Mouse (Mus musculus) midbrain, embryonic 15.5 days (tissue): ENCODE measurements around the gene Tubb1. TPM values are rescaled to one million over a fixed set of nuclear protein-coding genes. Genes with fewer than 3 reads are reported as not detected.

Experiments
- ATAC-seq: fragments of 200-750 bp; cut with Nextera tagmentation; replicated peaks from 2 replicates; pipeline ENCODE4 v1.8.0; 2017; ENCODE audit warnings: moderate TSS enrichment
- H3K27ac ChIP-seq: fragments of 300-500 bp; sonication (generic); 2 replicates; pipeline ENCODE4 v1.5.1; 2015; ENCODE audit warnings: mild to moderate bottlenecking, inconsistent platforms
- H3K27me3 ChIP-seq: fragments of 300-500 bp; sonication (generic); replicated peaks from 2 replicates; pipeline ENCODE4 v1.6.1; 2015; ENCODE audit warnings: inconsistent platforms
- H3K36me3 ChIP-seq: fragments of 300-500 bp; sonication (generic); replicated peaks from 2 replicates; pipeline ENCODE4 v1.6.1; 2015; ENCODE audit warnings: inconsistent platforms
- H3K4me1 ChIP-seq: fragments of 300-500 bp; sonication (generic); 2 replicates; pipeline ENCODE4 v1.6.1; 2015; ENCODE audit warnings: inconsistent platforms
- H3K4me2 ChIP-seq: fragments of 300-500 bp; sonication (generic); 2 replicates; pipeline ENCODE4 v1.6.1; 2015; ENCODE audit warnings: inconsistent platforms, mild to moderate bottlenecking, moderate library complexity
- H3K4me3 ChIP-seq: fragments of 300-500 bp; sonication (generic); 2 replicates; pipeline ENCODE4 v1.5.1; 2015; ENCODE audit warnings: mild to moderate bottlenecking, inconsistent platforms
- H3K9ac ChIP-seq: fragments of 300-500 bp; sonication (generic); 2 replicates; pipeline ENCODE4 v1.6.1; 2015; ENCODE audit warnings: mild to moderate bottlenecking, inconsistent platforms
- H3K9me3 ChIP-seq: fragments of 300-500 bp; sonication (generic); 2 replicates; pipeline ENCODE4 v1.6.1; 2016; ENCODE audit warnings: inconsistent platforms
- WGBS: fragments of 180-500 bp; shearing (Covaris S2); methylation state at CpG from one replicate; pipeline ENCODE4 v1.1.7; 2015; ENCODE audit warnings: mixed read lengths; 5-methylcytosine and 5-hydroxymethylcytosine counted together
- polyA plus RNA-seq: library from polyadenylated mRNA; unstranded; fragments of >200 nt; fragmentation: Nextera tagmentation; extraction: Ambion mirVana; gene quantifications from 2 replicates; pipeline ENCODE4 v1.2.1, GENCODE M21; 2015

Gene Tubb1
- polyA plus RNA-seq, result 0.50 and 0.79 TPM in 2 replicates

- H3K9me3 ChIP-seq, result no peaks in the 10 kb centered on the region
- no peaks in the 10 kb centered on the region for H3K27me3 ChIP-seq
- no peak for ATAC-seq
- WGBS, result 80% methylated on average over 4 of the region's 4 CpGs
- no peaks in the 10 kb centered on the region for H3K4me1 ChIP-seq
- H3K4me3 ChIP-seq, result no peak within 1 kb of the TSS
- H3K27ac ChIP-seq, result no peak within 1 kb of the TSS
- H3K9ac ChIP-seq, result no peak within 1 kb of the TSS
- H3K4me2 ChIP-seq, result no peak within 1 kb of the TSS
- no peaks in the 10 kb centered on the region for H3K36me3 ChIP-seq
These were observed at the start of gene Tubb1 for GRCm38 (mm10) chr2:174450353-174450752. Tubb1 (plus strand) TSS chr2:174450695.

- Histone ChIP-seq H3K4me2 (no peak overlapping the region), H3K27ac (no peak overlapping the region), H3K9ac (no peak overlapping the region), H3K36me3 (no peaks in the 10 kb centered on the region), H3K4me3 (no peak overlapping the region), H3K9me3 (no peaks in the 10 kb centered on the region), H3K27me3 (no peaks in the 10 kb centered on the region), H3K4me1 (no peaks in the 10 kb centered on the region)
- ATAC-seq, result no peak
- 60% methylated on average over 2 of the region's 2 CpGs for WGBS
These were observed 40.3 kb upstream of the Tubb1 start for GRCm38 (mm10) chr2:174410222-174410621.

GRCm38 (mm10) chr2:174413127-174413526 is 37.4 kb upstream of the Tubb1 start:
- no peak overlapping the region for H3K9ac ChIP-seq
- H3K27ac ChIP-seq, result no peak overlapping the region
- 79% methylated on average over 7 of the region's 7 CpGs for WGBS
- H3K4me2 ChIP-seq, result no peak overlapping the region
- H3K36me3 ChIP-seq, result no peaks in the 10 kb centered on the region
- H3K4me3 ChIP-seq, result no peak overlapping the region
- H3K4me1 ChIP-seq, result peaks cover 12% of the 10 kb centered on the region
- H3K9me3 ChIP-seq, result no peaks in the 10 kb centered on the region
- H3K27me3 ChIP-seq, result no peaks in the 10 kb centered on the region
- ATAC-seq, result no peak

GRCm38 (mm10) chr2:174415001-174415730 is 35.3 kb upstream of the Tubb1 start:
- WGBS, result 48% methylated on average over 18 of the region's 18 CpGs
- peak; percentile 13; the same call in 1 of the 2 replicates for ATAC-seq
- no peaks in the 10 kb centered on the region for H3K9me3 ChIP-seq

GRCm38 (mm10) chr2:174415731-174416310 is 34.7 kb upstream of the Tubb1 start, which contains the start of gene Nelfcd:
Nelfcd (plus strand) TSS chr2:174415804.
- H3K4me1 ChIP-seq, result peaks cover 12% of the 10 kb centered on the region
- H3K9ac ChIP-seq, result peak within 1 kb of the TSS; percentile 81
- no peaks in the 10 kb centered on the region for H3K36me3 ChIP-seq
- no peaks in the 10 kb centered on the region for H3K27me3 ChIP-seq
- H3K4me3 ChIP-seq, result peak within 1 kb of the TSS; percentile 90
- no peaks in the 10 kb centered on the region for H3K9me3 ChIP-seq
- peak; percentile 94 for ATAC-seq
- H3K4me2 ChIP-seq, result peak within 1 kb of the TSS; percentile 87
- H3K27ac ChIP-seq, result no peak within 1 kb of the TSS
- under 1% methylated on average over 40 of the region's 40 CpGs for WGBS

More at GRCm38 (mm10) chr2:174415001-174415730, 35.3 kb upstream of the Tubb1 start:
- Histone ChIP-seq H3K4me2 (peak overlapping the region; percentile 87), H3K36me3 (no peaks in the 10 kb centered on the region), H3K27ac (no peak overlapping the region), H3K4me1 (peaks cover 12% of the 10 kb centered on the region), H3K27me3 (no peaks in the 10 kb centered on the region), H3K9ac (no peak overlapping the region), H3K4me3 (peak overlapping the region; percentile 90)

GRCm38 (mm10) chr2:174421107-174421506 is 29.4 kb upstream of the Tubb1 start:
- Histone ChIP-seq H3K4me1 (peaks cover 9% of the 10 kb centered on the region), H3K4me2 (no peak overlapping the region), H3K36me3 (peaks cover 17% of the 10 kb centered on the region; the same call in 1 of the 2 replicates), H3K27me3 (no peaks in the 10 kb centered on the region), H3K9me3 (no peaks in the 10 kb centered on the region), H3K27ac (no peak overlapping the region), H3K9ac (no peak overlapping the region), H3K4me3 (no peak overlapping the region)
- 95% methylated on average over 6 of the region's 6 CpGs for WGBS
- ATAC-seq, result no peak

GRCm38 (mm10) chr2:174424301-174425085 is 26.0 kb upstream of the Tubb1 start:
- 92% methylated on average over 11 of the region's 11 CpGs for WGBS
- no peak for ATAC-seq
- no peak overlapping the region for H3K4me2 ChIP-seq
- H3K36me3 ChIP-seq, result peaks cover 23% of the 10 kb centered on the region; the same call in 1 of the 2 replicates
- H3K9me3 ChIP-seq, result no peaks in the 10 kb centered on the region
- 0 out of 2 replicates have a peak, but pooled peaks cover 3% of the 10 kb centered on the region for H3K4me1 ChIP-seq
- no peak overlapping the region for H3K9ac ChIP-seq
- H3K27ac ChIP-seq, result no peak overlapping the region
- H3K27me3 ChIP-seq, result no peaks in the 10 kb centered on the region
- H3K4me3 ChIP-seq, result no peak overlapping the region

GRCm38 (mm10) chr2:174426856-174427255 is 23.6 kb upstream of the Tubb1 start:
- Histone ChIP-seq H3K4me2 (no peak overlapping the region), H3K36me3 (peaks cover 23% of the 10 kb centered on the region; the same call in 1 of the 2 replicates), H3K27me3 (no peaks in the 10 kb centered on the region), H3K9me3 (no peaks in the 10 kb centered on the region), H3K9ac (no peak overlapping the region), H3K27ac (no peak overlapping the region), H3K4me3 (no peak overlapping the region), H3K4me1 (0 out of 2 replicates have a peak, but pooled peaks cover 3% of the 10 kb centered on the region)
- no peak for ATAC-seq
- WGBS, result 94% methylated on average over 12 of the region's 12 CpGs

- Histone ChIP-seq H3K4me2 (no peak overlapping the region), H3K4me1 (0 out of 2 replicates have a peak, but pooled peaks cover 3% of the 10 kb centered on the region), H3K36me3 (peaks cover 23% of the 10 kb centered on the region; the same call in 1 of the 2 replicates), H3K27me3 (no peaks in the 10 kb centered on the region), H3K9ac (no peak overlapping the region), H3K9me3 (no peaks in the 10 kb centered on the region), H3K4me3 (no peak overlapping the region), H3K27ac (no peak overlapping the region)
- no peak for ATAC-seq
- 78% methylated on average over 18 of the region's 18 CpGs for WGBS
These were observed 22.2 kb upstream of the Tubb1 start for GRCm38 (mm10) chr2:174428076-174428835.

- 64% methylated on average over 10 of the region's 10 CpGs for WGBS
- Histone ChIP-seq H3K4me1 (0 out of 2 replicates have a peak, but pooled peaks cover 3% of the 10 kb centered on the region), H3K4me2 (no peak overlapping the region), H3K4me3 (no peak overlapping the region), H3K9ac (no peak overlapping the region), H3K36me3 (peaks cover 23% of the 10 kb centered on the region; the same call in 1 of the 2 replicates), H3K27ac (no peak overlapping the region), H3K27me3 (no peaks in the 10 kb centered on the region), H3K9me3 (no peaks in the 10 kb centered on the region)
- peak; percentile 65 for ATAC-seq
These were observed 21.4 kb upstream of the Tubb1 start for GRCm38 (mm10) chr2:174428996-174429591.

- Histone ChIP-seq H3K27me3 (no peaks in the 10 kb centered on the region), H3K4me1 (peaks cover 21% of the 10 kb centered on the region), H3K36me3 (no peaks in the 10 kb centered on the region), H3K9ac (no peak overlapping the region), H3K4me3 (no peak overlapping the region), H3K9me3 (no peaks in the 10 kb centered on the region), H3K27ac (no peak overlapping the region), H3K4me2 (no peak overlapping the region)
- no peak for ATAC-seq
- 98% methylated on average over 9 of the region's 9 CpGs for WGBS
These were observed 15.6 kb upstream of the Tubb1 start for GRCm38 (mm10) chr2:174434943-174435342.
